Mouse (Mus musculus) limb, embryonic 11.5 days (tissue): ENCODE results near the gene Hk1. TPM values are rescaled to one million over a fixed set of nuclear protein-coding genes. Genes with fewer than 3 reads are reported as not detected.

Experiments used
- ATAC-seq: fragments of 200-750 bp; cut with Nextera tagmentation; 2 replicates; pipeline ENCODE4 v1.8.0; 2017; ENCODE audit warnings: low read depth; ENCODE audit not compliant: insufficient number of reproducible peaks, low FRiP score, low TSS enrichment
- DNase-seq: peaks from one replicate; pipeline ENCODE4 v3.0.0-alpha.2; 2015; ENCODE audit warnings: low spot score
- H3K27ac ChIP-seq: fragments of 300-500 bp; sonication (generic); replicated peaks from 2 replicates; pipeline ENCODE4 v1.5.1; 2014; ENCODE audit warnings: low read depth, mild to moderate bottlenecking, low read length
- H3K27me3 ChIP-seq: fragments of 300-500 bp; sonication (generic); 2 replicates; pipeline ENCODE4 v1.6.1; 2014; ENCODE audit warnings: mild to moderate bottlenecking, low read length, mixed read lengths; ENCODE audit not compliant: control insufficient read depth, insufficient read depth
- H3K36me3 ChIP-seq: fragments of 300-500 bp; sonication (generic); 2 replicates; pipeline ENCODE4 v1.6.1; 2014; ENCODE audit warnings: mild to moderate bottlenecking, low read length, moderate library complexity, mixed read lengths; ENCODE audit not compliant: control insufficient read depth, insufficient read depth
- H3K4me1 ChIP-seq: fragments of 300-500 bp; sonication (generic); 2 replicates; pipeline ENCODE4 v1.6.1; 2014; ENCODE audit warnings: low read length, mixed read lengths; ENCODE audit not compliant: control insufficient read depth, insufficient read depth
- H3K4me2 ChIP-seq: fragments of 300-500 bp; sonication (generic); 2 replicates; pipeline ENCODE4 v1.6.1; 2014; ENCODE audit warnings: low read depth, mild to moderate bottlenecking, moderate library complexity; ENCODE audit not compliant: severe bottlenecking
- H3K4me3 ChIP-seq: fragments of 300-500 bp; sonication (generic); 2 replicates; pipeline ENCODE4 v1.5.1; 2014; ENCODE audit warnings: low read depth, low read length
- H3K9ac ChIP-seq: fragments of 300-500 bp; sonication (generic); 2 replicates; pipeline ENCODE4 v1.6.1; 2014; ENCODE audit warnings: mild to moderate bottlenecking, low read length
- H3K9me3 ChIP-seq: fragments of 300-500 bp; sonication (generic); 2 replicates; pipeline ENCODE4 v1.6.1; 2016; ENCODE audit warnings: low read length; ENCODE audit not compliant: control insufficient read depth
- WGBS: fragments of 180-500 bp; shearing (Covaris S2); extraction: QIAGEN DNeasy Blood & Tissue Kit; methylation state at CpG from one replicate; pipeline ENCODE4 v1.1.7; 2014; 5-methylcytosine and 5-hydroxymethylcytosine counted together
- polyA plus RNA-seq: library from polyadenylated mRNA; unstranded; fragments of >200 nt; fragmentation: Nextera tagmentation; extraction: Ambion mirVana; gene quantifications from 2 replicates; pipeline ENCODE4 v1.2.1, GENCODE M21; 2014

The Hk1 gene
- polyA plus RNA-seq, 1 experiment from 2014 or later: 22.4 TPM

DNA sequence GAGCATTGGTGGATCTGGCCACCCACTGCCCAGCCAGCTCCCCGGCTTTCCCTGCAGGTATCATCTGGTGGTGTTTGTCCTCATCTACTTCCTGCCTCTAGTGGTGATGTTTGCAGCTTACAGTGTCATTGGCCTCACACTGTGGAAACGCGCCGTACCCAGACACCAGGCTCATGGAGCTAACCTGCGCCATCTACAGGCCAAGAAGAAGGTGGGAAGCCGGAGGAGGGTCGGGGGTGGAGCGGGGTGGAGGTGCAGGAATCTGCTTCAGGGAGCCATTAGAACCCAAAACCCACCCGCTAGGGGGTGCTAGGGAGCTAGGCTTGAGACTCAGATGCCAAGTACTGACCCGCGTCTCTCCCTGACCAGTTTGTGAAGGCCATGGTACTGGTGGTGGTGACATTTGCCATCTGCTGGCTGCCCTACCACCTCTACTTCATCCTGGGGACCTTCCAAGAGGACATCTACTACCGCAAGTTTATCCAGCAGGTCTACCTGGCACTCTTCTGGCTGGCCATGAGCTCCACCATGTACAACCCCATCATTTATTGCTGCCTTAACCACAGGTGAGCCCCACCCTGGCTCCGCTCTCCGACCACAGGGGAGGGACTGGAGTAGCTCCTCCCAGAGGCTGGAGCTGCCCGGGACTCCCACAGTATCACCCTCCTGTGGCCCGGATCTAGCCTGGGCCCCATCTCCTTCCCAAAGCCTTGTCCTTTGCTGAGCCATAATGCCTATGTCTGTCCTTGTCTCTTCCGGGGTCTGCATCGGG, 118.4 kb downstream of the Hk1 start:
- Histone ChIP-seq H3K4me1 (no peaks in the 10 kb centered on the region), H3K27me3 (no peaks in the 10 kb centered on the region), H3K4me3 (no peak overlapping the region), H3K9me3 (no peaks in the 10 kb centered on the region), H3K27ac (no peak overlapping the region), H3K4me2 (0 out of 2 replicates have a peak overlapping the region, but pooled peaks have one; percentile 1), H3K9ac (no peak overlapping the region), H3K36me3 (no peaks in the 10 kb centered on the region)
- WGBS: 14% methylated on average over 18 of the region's 18 CpGs
- DNase-seq (peak; percentile 92), ATAC-seq (peak; percentile 71)

- H3K27ac ChIP-seq: no peak overlapping the region
- no peak overlapping the region for H3K9ac ChIP-seq
- no peak overlapping the region for H3K4me2 ChIP-seq
- ATAC-seq: no peak
- no peak overlapping the region for H3K4me3 ChIP-seq
- no peaks in the 10 kb centered on the region for H3K27me3 ChIP-seq
- WGBS: 89% methylated on average over 5 of the region's 5 CpGs
- H3K36me3 ChIP-seq: no peaks in the 10 kb centered on the region
- H3K9me3 ChIP-seq: no peaks in the 10 kb centered on the region
- no peaks in the 10 kb centered on the region for H3K4me1 ChIP-seq
- DNase-seq: no peak
Measured at GRCm38 (mm10) chr10:62258298-62258697, 121.4 kb downstream of the Hk1 start.

DNA sequence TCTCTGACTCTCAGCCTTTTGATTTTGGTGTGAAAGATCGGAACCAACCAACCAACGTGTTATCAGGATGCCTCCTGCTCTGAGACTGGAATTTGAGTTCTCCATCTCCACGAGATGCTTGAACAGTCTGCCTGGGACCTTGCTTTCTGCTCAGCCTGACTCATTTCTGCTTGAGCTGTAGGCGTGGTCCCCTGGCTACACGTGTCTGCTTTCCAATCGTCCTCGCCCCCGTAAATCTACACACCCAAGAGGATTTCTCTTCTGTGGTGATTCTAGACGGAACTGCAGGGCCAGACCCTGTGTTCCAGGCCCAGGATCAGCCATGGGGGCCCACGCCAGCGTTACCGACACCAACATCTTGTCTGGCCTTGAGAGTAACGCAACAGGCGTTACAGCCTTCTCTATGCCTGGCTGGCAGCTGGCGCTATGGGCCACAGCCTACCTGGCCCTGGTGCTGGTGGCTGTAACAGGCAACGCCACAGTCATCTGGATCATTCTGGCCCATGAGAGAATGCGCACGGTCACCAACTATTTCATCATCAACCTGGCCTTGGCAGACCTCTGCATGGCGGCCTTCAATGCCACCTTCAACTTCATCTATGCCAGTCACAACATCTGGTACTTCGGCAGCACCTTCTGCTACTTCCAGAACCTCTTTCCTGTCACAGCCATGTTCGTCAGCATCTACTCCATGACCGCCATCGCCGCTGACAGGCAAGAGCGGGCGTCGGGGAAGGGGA, 127.0 kb downstream of the Hk1 start:
- no peak overlapping the region for H3K4me3 ChIP-seq
- no peaks in the 10 kb centered on the region for H3K36me3 ChIP-seq
- no peak overlapping the region for H3K9ac ChIP-seq
- H3K27me3 ChIP-seq: no peaks in the 10 kb centered on the region
- WGBS: 88% methylated on average over 27 of the region's 27 CpGs
- no peak overlapping the region for H3K27ac ChIP-seq
- DNase-seq (no peak), ATAC-seq (no peak)
- H3K4me2 ChIP-seq: no peak overlapping the region
- H3K9me3 ChIP-seq: no peaks in the 10 kb centered on the region
- H3K4me1 ChIP-seq: no peaks in the 10 kb centered on the region

GRCm38 (mm10) chr10:62252000-62252488, 127.7 kb downstream of the Hk1 start, which contains the start of gene Tacr2:
Tacr2 (plus strand) TSS chr10:62252438.
- DNase-seq (no peak), ATAC-seq (no peak)
- 52% methylated on average over 12 of the region's 12 CpGs for WGBS
- H3K4me3 ChIP-seq: no peak within 1 kb of the TSS
- H3K27me3 ChIP-seq: no peaks in the 10 kb centered on the region
- H3K36me3 ChIP-seq: no peaks in the 10 kb centered on the region
- H3K9me3 ChIP-seq: no peaks in the 10 kb centered on the region
- H3K27ac ChIP-seq: no peak within 1 kb of the TSS
- no peaks in the 10 kb centered on the region for H3K4me1 ChIP-seq
- H3K9ac ChIP-seq: no peak within 1 kb of the TSS
- H3K4me2 ChIP-seq: no peak within 1 kb of the TSS

- no peak for DNase-seq
- Histone ChIP-seq H3K27me3 (no peaks in the 10 kb centered on the region), H3K9ac (no peak overlapping the region), H3K4me1 (no peaks in the 10 kb centered on the region), H3K9me3 (no peaks in the 10 kb centered on the region), H3K27ac (no peak overlapping the region), H3K4me2 (no peak overlapping the region), H3K4me3 (no peak overlapping the region), H3K36me3 (no peaks in the 10 kb centered on the region)
- no peak for ATAC-seq
- WGBS: 33% methylated on average over 8 of the region's 8 CpGs
Measured at GRCm38 (mm10) chr10:62247815-62248214, 131.9 kb downstream of the Hk1 start.

DNA sequence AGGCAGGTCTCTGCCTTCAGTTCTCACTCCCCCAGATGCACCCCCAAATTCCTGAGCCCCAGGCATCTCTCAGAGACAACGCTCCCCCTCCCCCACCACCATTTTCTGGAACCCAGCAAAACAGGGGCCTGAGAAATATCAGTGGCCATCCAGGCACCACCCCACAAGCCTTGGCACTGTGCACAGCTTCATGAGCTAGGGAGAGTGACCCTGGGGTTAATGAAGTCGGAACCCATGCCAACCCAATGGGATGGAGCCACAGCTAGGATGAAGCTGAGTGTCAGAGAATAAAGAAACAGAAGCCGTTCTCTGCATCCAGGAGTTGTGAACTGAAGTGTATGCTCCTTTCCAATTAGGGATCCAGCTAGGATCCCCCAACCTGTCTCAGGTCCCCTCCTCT, 132.6 kb downstream of the Hk1 start:
- Histone ChIP-seq H3K27me3 (no peaks in the 10 kb centered on the region), H3K9ac (no peak overlapping the region), H3K4me1 (no peaks in the 10 kb centered on the region), H3K9me3 (no peaks in the 10 kb centered on the region), H3K27ac (no peak overlapping the region), H3K4me2 (no peak overlapping the region), H3K4me3 (no peak overlapping the region), H3K36me3 (no peaks in the 10 kb centered on the region)
- no peak for DNase-seq
- ATAC-seq: no peak
- 68% methylated on average over 3 of the region's 3 CpGs for WGBS

DNA sequence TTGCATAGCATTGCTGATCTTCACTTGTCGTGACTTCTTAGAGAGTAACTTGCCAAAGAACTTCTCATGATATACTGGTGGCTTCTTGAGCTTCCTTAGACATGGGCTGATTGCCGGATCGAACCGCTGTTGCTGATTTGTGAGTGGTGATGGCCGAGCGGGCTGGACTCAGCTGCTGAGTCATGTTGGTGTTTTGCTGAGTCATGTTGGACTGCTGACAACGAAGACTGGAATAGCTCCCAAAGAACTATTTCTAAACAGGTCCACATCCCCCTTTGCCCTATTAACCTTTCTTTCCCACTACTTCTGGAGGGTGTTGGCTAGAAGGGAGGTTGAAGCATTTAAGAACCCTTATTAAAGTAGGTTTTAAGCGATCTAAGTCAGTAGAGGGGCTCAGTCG, 135.6 kb downstream of the Hk1 start:
- H3K36me3 ChIP-seq: no peaks in the 10 kb centered on the region
- no peak for DNase-seq
- no peaks in the 10 kb centered on the region for H3K9me3 ChIP-seq
- H3K4me3 ChIP-seq: no peak overlapping the region
- ATAC-seq: no peak
- 91% methylated on average over 9 of the region's 9 CpGs for WGBS
- H3K27ac ChIP-seq: no peak overlapping the region
- no peaks in the 10 kb centered on the region for H3K4me1 ChIP-seq
- no peaks in the 10 kb centered on the region for H3K27me3 ChIP-seq
- H3K4me2 ChIP-seq: no peak overlapping the region
- H3K9ac ChIP-seq: no peak overlapping the region

DNA sequence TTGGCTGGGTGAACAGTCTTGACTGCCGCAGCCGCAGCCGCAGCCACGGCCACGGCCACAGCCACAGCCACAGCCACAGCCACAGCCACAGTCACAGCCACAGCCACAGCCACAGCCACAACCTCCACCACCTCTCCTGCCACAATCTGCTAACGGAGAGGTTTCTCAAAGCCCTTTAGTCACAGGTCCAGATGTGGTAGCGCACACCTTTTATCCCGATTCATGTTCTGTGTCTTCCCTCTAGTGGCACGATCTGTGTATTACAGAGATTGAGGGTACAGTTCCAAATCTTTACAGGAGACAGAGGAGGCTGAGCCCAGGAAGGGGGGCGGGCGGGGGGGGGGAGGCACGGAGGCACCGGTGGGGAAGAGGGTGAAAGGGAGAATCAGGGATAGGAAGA, 136.8 kb downstream of the Hk1 start:
- Histone ChIP-seq H3K9ac (no peak overlapping the region), H3K27me3 (no peaks in the 10 kb centered on the region), H3K4me1 (no peaks in the 10 kb centered on the region), H3K36me3 (no peaks in the 10 kb centered on the region), H3K4me2 (no peak overlapping the region), H3K27ac (no peak overlapping the region), H3K9me3 (no peaks in the 10 kb centered on the region), H3K4me3 (no peak overlapping the region)
- WGBS: 47% methylated on average over 13 of the region's 13 CpGs
- DNase-seq (peak; percentile 47), ATAC-seq (no peak)
